Mouse (Mus musculus): ENCODE data around the gene Bco2. TPM values are rescaled to one million over a fixed set of nuclear protein-coding genes. Genes with fewer than 3 reads are reported as not detected.

Gene Bco2
- polyA plus RNA-seq, 1 experiment = 5.3 TPM

DNA sequence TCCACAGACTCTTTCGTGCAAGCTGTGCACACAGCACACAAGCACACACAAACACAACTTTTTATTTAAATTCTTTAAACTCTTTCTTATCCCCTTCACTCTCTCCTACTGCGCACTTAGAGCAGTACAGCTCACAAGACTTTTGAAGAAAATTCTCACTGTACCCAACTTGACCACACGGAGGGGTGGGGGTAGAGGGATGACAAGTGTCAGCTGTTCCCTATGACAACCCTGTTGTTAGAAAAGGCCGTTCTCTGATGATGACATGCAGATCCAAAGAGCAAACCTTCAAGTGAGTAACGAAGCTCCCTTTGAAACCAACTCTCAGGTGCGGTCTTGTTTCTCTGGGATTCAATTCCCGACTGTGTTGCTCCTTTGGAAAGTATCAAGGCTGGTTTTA is 27.1 kb downstream of the Bco2 start:
- no peak for TF ChIP-seq CTCF (conservative IDR thresholded peaks at IDR 0.05; ENCODE audit: insufficient read depth, insufficient read length, low read depth, low read length)
- TF ChIP-seq POLR2A (IDR thresholded peaks at IDR 0.05; ENCODE audit: low read depth, low read length) = no peak
- 24% methylated on average over 7 of the region's 7 CpGs for WGBS
- Histone ChIP-seq H3K36me3 (ENCODE audit: control insufficient read depth, insufficient read depth, low read length) (no peaks in the 10 kb centered on the region), H3K27me3 (replicated peaks; ENCODE audit: control insufficient read depth, insufficient read depth, low read length) (no peaks in the 10 kb centered on the region), H3K4me3 (ENCODE audit: insufficient read depth, low read depth, low read length) (peak overlapping the region; percentile 87), H3K4me1 (ENCODE audit: control insufficient read depth, insufficient read depth, low read length) (peaks cover 11% of the 10 kb centered on the region), H3K27ac (ENCODE audit: insufficient read depth, low read depth, low read length) (no peak overlapping the region)
- no peak for DNase-seq

DNA sequence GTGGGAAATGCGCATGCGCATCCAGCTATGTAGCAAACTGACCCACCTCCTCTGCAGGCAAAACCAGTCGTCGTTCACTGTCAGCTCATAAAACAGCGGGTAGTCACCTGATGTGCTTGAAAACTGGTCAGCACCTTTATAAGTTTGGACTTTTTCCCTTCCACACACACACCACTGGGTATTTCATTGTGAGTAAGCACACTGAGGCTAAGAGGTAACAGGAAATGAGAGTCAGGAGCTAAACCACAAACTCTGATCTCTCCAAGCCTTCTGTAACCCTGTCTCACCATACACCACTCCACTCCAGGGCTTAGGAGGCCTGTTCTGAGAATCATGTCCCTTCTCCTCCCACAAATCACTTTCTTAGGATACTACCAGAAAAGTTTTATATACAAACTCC is 29.4 kb downstream of the Bco2 start:
- TF ChIP-seq POLR2A (IDR thresholded peaks at IDR 0.05; ENCODE audit: low read depth, low read length) (no peak), CTCF (conservative IDR thresholded peaks at IDR 0.05; ENCODE audit: insufficient read depth, insufficient read length, low read depth, low read length) (no peak)
- no peaks in the 10 kb centered on the region for H3K36me3 ChIP-seq (ENCODE audit: control insufficient read depth, insufficient read depth, low read length)
- DNase-seq = no peak
- H3K27me3 ChIP-seq (replicated peaks; ENCODE audit: control insufficient read depth, insufficient read depth, low read length) = no peaks in the 10 kb centered on the region
- H3K27ac ChIP-seq (ENCODE audit: insufficient read depth, low read depth, low read length) = no peak overlapping the region
- 66% methylated on average over 5 of the region's 5 CpGs for WGBS
- no peak overlapping the region for H3K4me3 ChIP-seq (ENCODE audit: insufficient read depth, low read depth, low read length)
- H3K4me1 ChIP-seq (ENCODE audit: control insufficient read depth, insufficient read depth, low read length) = peaks cover 11% of the 10 kb centered on the region

DNA sequence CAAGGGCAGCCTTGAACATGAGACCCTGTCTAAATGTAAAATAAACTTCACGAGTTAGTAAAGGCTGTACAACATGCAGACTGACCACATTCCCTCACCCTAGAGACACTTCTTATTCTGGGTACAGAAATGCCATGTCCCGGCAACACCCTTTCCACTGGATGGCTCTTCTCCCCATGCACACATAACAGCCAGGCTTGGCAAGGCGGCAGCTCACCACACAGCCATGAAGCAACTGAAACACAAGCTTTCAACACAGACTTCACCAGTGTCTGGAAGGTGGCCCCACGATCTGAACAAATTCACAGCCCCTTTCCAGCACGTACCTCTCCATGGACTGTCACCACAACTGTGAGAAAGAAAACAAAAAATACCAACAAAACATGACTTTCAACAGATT is 30.0 kb downstream of the Bco2 start:
- Histone ChIP-seq H3K4me1 (ENCODE audit: control insufficient read depth, insufficient read depth, low read length) (peaks cover 11% of the 10 kb centered on the region), H3K4me3 (ENCODE audit: insufficient read depth, low read depth, low read length) (no peak overlapping the region), H3K27me3 (replicated peaks; ENCODE audit: control insufficient read depth, insufficient read depth, low read length) (no peaks in the 10 kb centered on the region), H3K27ac (ENCODE audit: insufficient read depth, low read depth, low read length) (no peak overlapping the region), H3K36me3 (ENCODE audit: control insufficient read depth, insufficient read depth, low read length) (no peaks in the 10 kb centered on the region)
- 91% methylated on average over 5 of the region's 5 CpGs for WGBS
- no peak for DNase-seq
- TF ChIP-seq POLR2A (IDR thresholded peaks at IDR 0.05; ENCODE audit: low read depth, low read length) (no peak), CTCF (conservative IDR thresholded peaks at IDR 0.05; ENCODE audit: insufficient read depth, insufficient read length, low read depth, low read length) (no peak)

DNA sequence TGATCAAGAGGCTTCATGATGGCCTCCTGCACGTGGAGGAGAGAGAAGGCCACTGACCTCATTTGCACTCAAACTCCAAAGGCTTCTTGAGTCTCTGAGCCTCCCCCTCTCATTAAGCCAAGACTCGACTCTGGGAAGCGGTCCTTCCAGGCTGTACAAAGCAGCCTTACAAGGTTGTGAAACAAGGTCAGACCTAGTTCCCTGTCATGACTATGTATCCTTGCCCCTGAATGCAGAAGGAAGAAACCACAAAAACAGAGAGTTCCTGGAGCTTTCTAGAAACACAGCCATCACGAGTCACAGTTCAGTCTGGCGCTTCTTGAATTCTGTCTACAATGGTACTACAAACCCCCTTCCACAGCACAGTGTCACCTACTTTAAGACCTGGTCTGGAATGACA is 32.4 kb downstream of the Bco2 start:
- WGBS = 66% methylated on average over 5 of the region's 5 CpGs
- TF ChIP-seq POLR2A (IDR thresholded peaks at IDR 0.05; ENCODE audit: low read depth, low read length) = no peak
- TF ChIP-seq CTCF (conservative IDR thresholded peaks at IDR 0.05; ENCODE audit: insufficient read depth, insufficient read length, low read depth, low read length) = no peak
- no peak overlapping the region for H3K27ac ChIP-seq (ENCODE audit: insufficient read depth, low read depth, low read length)
- H3K27me3 ChIP-seq (replicated peaks; ENCODE audit: control insufficient read depth, insufficient read depth, low read length) = no peaks in the 10 kb centered on the region
- H3K36me3 ChIP-seq (ENCODE audit: control insufficient read depth, insufficient read depth, low read length) = no peaks in the 10 kb centered on the region
- DNase-seq = no peak
- H3K4me1 ChIP-seq (ENCODE audit: control insufficient read depth, insufficient read depth, low read length) = peaks cover 7% of the 10 kb centered on the region
- no peak overlapping the region for H3K4me3 ChIP-seq (ENCODE audit: insufficient read depth, low read depth, low read length)

DNA sequence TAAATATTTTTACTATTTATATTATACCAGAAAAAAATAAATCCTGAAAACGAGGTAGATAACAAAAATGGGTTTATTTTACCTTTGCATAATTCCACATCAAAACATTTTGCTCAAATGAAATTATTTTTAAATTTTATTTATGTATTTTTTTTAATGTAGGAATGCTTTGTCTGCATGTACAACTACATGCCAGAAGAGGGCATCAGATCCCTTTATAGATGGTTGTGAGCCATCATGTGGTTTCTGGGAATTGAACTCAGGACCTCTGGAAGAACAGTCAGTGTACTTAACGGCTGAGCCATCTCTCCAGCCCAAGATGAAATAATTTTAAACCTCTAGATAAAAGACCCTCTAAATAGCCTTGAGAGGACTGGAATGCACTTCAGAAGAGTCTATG is 33.4 kb downstream of the Bco2 start:
- no peak for DNase-seq
- Histone ChIP-seq H3K27ac (ENCODE audit: insufficient read depth, low read depth, low read length) (no peak overlapping the region), H3K4me3 (ENCODE audit: insufficient read depth, low read depth, low read length) (no peak overlapping the region), H3K36me3 (ENCODE audit: control insufficient read depth, insufficient read depth, low read length) (no peaks in the 10 kb centered on the region), H3K4me1 (ENCODE audit: control insufficient read depth, insufficient read depth, low read length) (no peaks in the 10 kb centered on the region), H3K27me3 (replicated peaks; ENCODE audit: control insufficient read depth, insufficient read depth, low read length) (no peaks in the 10 kb centered on the region)
- TF ChIP-seq CTCF (conservative IDR thresholded peaks at IDR 0.05; ENCODE audit: insufficient read depth, insufficient read length, low read depth, low read length) (no peak), POLR2A (IDR thresholded peaks at IDR 0.05; ENCODE audit: low read depth, low read length) (no peak)
- WGBS = 44% methylated on average over 2 of the region's 2 CpGs

DNA sequence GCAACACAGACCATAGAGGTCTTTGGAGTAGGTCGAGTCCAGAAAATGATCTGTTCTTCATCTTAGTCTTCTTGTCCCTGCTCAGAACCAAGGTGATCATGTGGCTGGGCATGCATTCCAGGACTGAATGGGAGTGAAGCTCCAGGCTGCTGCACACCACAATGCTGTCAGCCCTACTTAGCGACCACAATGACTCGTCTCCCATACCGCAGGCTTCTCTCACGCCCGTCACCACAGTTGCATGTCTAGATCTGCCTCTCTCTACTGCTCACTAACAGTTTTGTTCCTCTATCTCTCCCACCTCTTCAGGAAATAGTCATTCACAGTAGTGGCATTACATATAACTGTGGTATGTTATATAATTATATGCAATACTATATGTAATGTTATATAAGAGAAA is 34.2 kb downstream of the Bco2 start:
- TF ChIP-seq CTCF (conservative IDR thresholded peaks at IDR 0.05; ENCODE audit: insufficient read depth, insufficient read length, low read depth, low read length) = no peak
- no peak for TF ChIP-seq POLR2A (IDR thresholded peaks at IDR 0.05; ENCODE audit: low read depth, low read length)
- no peaks in the 10 kb centered on the region for H3K27me3 ChIP-seq (replicated peaks; ENCODE audit: control insufficient read depth, insufficient read depth, low read length)
- no peak overlapping the region for H3K4me3 ChIP-seq (ENCODE audit: insufficient read depth, low read depth, low read length)
- no peak overlapping the region for H3K27ac ChIP-seq (ENCODE audit: insufficient read depth, low read depth, low read length)
- no peak for DNase-seq
- 88% methylated on average over 6 of the region's 6 CpGs for WGBS
- H3K4me1 ChIP-seq (ENCODE audit: control insufficient read depth, insufficient read depth, low read length) = no peaks in the 10 kb centered on the region
- H3K36me3 ChIP-seq (ENCODE audit: control insufficient read depth, insufficient read depth, low read length) = no peaks in the 10 kb centered on the region

DNA sequence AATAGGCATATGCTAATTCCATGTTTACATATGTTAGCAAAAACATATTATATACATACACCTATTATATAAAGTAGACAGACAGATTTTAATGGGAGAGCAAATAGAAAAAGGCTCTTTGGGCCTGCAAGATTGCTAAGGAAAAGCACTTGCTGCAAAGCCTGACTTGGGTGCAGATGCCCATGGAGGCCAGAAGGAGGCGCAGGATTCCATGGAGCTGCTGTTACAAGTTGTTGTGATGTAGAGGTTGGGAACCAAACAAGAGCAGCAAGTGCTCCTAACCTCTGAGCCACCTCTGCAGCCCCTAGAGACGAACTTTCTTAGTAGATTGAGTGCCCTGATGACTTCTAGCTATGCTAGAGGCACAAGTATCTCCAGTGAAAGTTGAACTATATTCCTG is 36.2 kb downstream of the Bco2 start:
- DNase-seq = no peak
- Histone ChIP-seq H3K4me3 (ENCODE audit: insufficient read depth, low read depth, low read length) (no peak overlapping the region), H3K27ac (ENCODE audit: insufficient read depth, low read depth, low read length) (no peak overlapping the region), H3K36me3 (ENCODE audit: control insufficient read depth, insufficient read depth, low read length) (no peaks in the 10 kb centered on the region), H3K27me3 (replicated peaks; ENCODE audit: control insufficient read depth, insufficient read depth, low read length) (no peaks in the 10 kb centered on the region), H3K4me1 (ENCODE audit: control insufficient read depth, insufficient read depth, low read length) (no peaks in the 10 kb centered on the region)
- TF ChIP-seq POLR2A (IDR thresholded peaks at IDR 0.05; ENCODE audit: low read depth, low read length) (no peak), CTCF (conservative IDR thresholded peaks at IDR 0.05; ENCODE audit: insufficient read depth, insufficient read length, low read depth, low read length) (peak; percentile 69)
- 42% methylated on average over 2 of the region's 2 CpGs for WGBS

DNA sequence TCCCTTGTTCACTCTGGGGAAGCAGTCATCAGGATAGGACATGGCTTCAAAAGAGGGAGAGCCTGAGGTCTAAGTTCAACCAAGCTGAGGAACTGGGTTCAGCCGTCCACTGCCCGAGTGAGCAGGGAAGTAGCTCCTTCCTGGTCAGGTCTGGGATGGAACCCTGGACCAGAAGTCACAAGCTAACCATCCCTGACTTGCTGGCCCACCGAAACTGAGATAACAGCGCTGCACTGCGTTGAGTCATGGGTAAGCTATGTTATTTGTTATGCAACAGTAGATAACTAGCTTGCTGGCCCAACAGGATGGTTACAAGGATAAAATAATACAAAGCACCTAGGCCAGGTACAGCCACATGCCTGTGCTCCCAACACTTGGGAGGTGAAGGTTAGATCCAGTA is 39.5 kb downstream of the Bco2 start:
- no peaks in the 10 kb centered on the region for H3K36me3 ChIP-seq (ENCODE audit: control insufficient read depth, insufficient read depth, low read length)
- WGBS = 60% methylated on average over 5 of the region's 5 CpGs
- TF ChIP-seq CTCF (conservative IDR thresholded peaks at IDR 0.05; ENCODE audit: insufficient read depth, insufficient read length, low read depth, low read length) (no peak), POLR2A (IDR thresholded peaks at IDR 0.05; ENCODE audit: low read depth, low read length) (no peak)
- no peak overlapping the region for H3K4me3 ChIP-seq (ENCODE audit: insufficient read depth, low read depth, low read length)
- H3K4me1 ChIP-seq (ENCODE audit: control insufficient read depth, insufficient read depth, low read length) = no peaks in the 10 kb centered on the region
- DNase-seq = no peak
- no peak overlapping the region; the same call in 1 of the 2 replicates for H3K27ac ChIP-seq (ENCODE audit: insufficient read depth, low read depth, low read length)
- H3K27me3 ChIP-seq (replicated peaks; ENCODE audit: control insufficient read depth, insufficient read depth, low read length) = no peaks in the 10 kb centered on the region
